Mouse (Mus musculus): ENCODE results near the gene Defb3. TPM values are rescaled to one million over a fixed set of nuclear protein-coding genes. Genes with fewer than 3 reads are reported as not detected.
"Not testable (repeated sequence)": the region's sequence is repeated elsewhere in the genome, so short reads cannot be mapped to it uniquely, and the experiment has no call there.

The Defb3 gene
- total RNA-seq (2014; rRNA removed): not detected in 2 replicates
- not detected in 2 replicates for polyA plus RNA-seq (2015; fragmentation: Nextera tagmentation; extraction: Ambion mirVana)

DNA sequence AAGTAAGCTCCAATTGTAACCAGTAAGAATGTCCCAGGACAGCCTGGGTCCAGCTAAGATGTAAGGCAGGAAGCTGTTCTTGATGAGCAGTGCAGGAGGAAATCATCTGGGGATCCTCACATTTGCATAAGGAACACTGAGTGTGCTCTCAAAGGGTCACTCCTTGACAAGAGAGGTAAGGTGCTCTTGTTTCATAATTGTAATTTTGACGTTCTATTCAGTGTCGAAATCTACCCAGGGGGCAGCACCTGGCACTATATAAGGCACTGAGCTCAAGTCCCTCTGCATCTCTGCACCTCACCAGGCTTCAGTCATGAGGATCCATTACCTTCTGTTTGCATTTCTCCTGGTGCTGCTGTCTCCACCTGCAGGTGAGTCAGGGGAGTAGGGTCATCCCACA lies at the start of gene Defb3:
Gene Defb3 (plus strand): TSS at position 301 of the 400 bp plus-strand sequence.
- not testable (repeated sequence) for H3K36me3 ChIP-seq (ENCODE audit: insufficient read depth, low read length); H3K4me1 ChIP-seq (ENCODE audit: insufficient read depth, low read length); H3K4me3 ChIP-seq (ENCODE audit: low read depth, low read length); H3K9ac ChIP-seq (replicated peaks; ENCODE audit: low read length, poor library complexity, severe bottlenecking); H3K4me2 ChIP-seq (ENCODE audit: low read depth, low read length, poor library complexity, severe bottlenecking); H3K27me3 ChIP-seq (ENCODE audit: insufficient read depth, low read length); ATAC-seq (ENCODE audit: low FRiP score); H3K27ac ChIP-seq (ENCODE audit: low read depth, low read length); H3K9me3 ChIP-seq (ENCODE audit: low read length); DNase-seq (ENCODE audit: low spot score)
- WGBS: 42% methylated on average over 2 of the region's 2 CpGs

DNA sequence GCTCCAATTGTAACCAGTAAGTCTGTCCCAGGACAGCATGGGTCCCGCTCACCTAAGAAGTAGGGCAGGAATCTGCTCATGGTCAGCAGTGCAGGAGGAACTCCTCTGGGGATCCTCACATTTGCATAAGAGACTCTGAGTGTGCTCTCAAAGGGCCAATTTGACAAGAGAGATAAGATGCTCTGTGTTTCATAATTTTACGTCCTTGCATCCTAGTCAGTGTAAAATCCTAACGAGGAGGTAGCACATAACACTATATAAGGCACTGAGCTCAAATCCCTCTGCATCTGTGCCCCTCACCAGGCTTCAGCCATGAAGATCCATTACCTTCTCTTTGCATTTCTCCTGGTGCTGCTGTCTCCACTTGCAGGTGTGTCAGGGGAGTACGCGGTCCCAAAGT lies 45.9 kb upstream of the Defb3 start, which contains the start of gene Defb5:
Gene Defb5 (plus strand): TSS at position 301 of the 400 bp plus-strand sequence.
- H3K27ac ChIP-seq (ENCODE audit: low read depth, low read length): no peak within 1 kb of the TSS
- no peaks in the 10 kb centered on the region for H3K27me3 ChIP-seq (ENCODE audit: insufficient read depth, low read length)
- DNase-seq (ENCODE audit: low spot score) (no peak), ATAC-seq (ENCODE audit: low FRiP score) (no peak)
- no peaks in the 10 kb centered on the region for H3K9me3 ChIP-seq (ENCODE audit: low read length)
- TF ChIP-seq CTCF (IDR thresholded peaks at IDR 0.05): no peak
- no peaks in the 10 kb centered on the region for H3K36me3 ChIP-seq (ENCODE audit: insufficient read depth, low read length)
- no peaks in the 10 kb centered on the region for H3K4me1 ChIP-seq (ENCODE audit: insufficient read depth, low read length)
- 92% methylated on average over 5 of the region's 5 CpGs for WGBS
- no peak within 1 kb of the TSS for H3K4me3 ChIP-seq (ENCODE audit: low read depth, low read length)
- H3K4me2 ChIP-seq (ENCODE audit: low read depth, low read length, poor library complexity, severe bottlenecking): no peak within 1 kb of the TSS
- H3K9ac ChIP-seq (replicated peaks; ENCODE audit: low read length, poor library complexity, severe bottlenecking): no peak within 1 kb of the TSS

DNA sequence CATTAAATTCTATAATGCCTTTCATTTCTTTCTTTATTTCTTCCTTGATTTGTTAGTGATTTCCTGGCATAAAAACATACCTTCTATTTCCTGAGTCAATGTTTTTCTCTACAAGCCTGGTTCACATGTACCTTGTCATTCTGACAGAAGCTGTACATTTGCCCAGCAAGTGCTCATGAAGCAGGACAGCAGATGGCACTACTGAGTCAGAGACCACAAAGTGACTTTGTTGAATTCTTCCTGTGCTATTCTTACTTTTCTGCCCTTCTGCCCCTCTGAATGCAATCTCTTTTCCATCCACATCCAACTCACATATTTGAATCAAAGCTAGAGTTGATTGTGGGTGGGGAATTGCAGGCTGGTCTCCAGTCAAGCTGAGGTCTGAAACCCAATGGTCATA lies 35.0 kb upstream of the Defb3 start:
- no peak for TF ChIP-seq CTCF (IDR thresholded peaks at IDR 0.05)
- DNase-seq (ENCODE audit: low spot score): no peak
- no peaks in the 10 kb centered on the region for H3K4me1 ChIP-seq (ENCODE audit: insufficient read depth, low read length)
- no peaks in the 10 kb centered on the region for H3K27me3 ChIP-seq (ENCODE audit: insufficient read depth, low read length)
- no peak overlapping the region for H3K4me3 ChIP-seq (ENCODE audit: low read depth, low read length)
- peaks cover 4% of the 10 kb centered on the region; the same call in 1 of the 2 replicates for H3K9me3 ChIP-seq (ENCODE audit: low read length)
- no peaks in the 10 kb centered on the region for H3K36me3 ChIP-seq (ENCODE audit: insufficient read depth, low read length)
- H3K9ac ChIP-seq (replicated peaks; ENCODE audit: low read length, poor library complexity, severe bottlenecking): no peak overlapping the region
- ATAC-seq (ENCODE audit: low FRiP score): no peak
- no peak overlapping the region for H3K27ac ChIP-seq (ENCODE audit: low read depth, low read length)
- no peak overlapping the region for H3K4me2 ChIP-seq (ENCODE audit: low read depth, low read length, poor library complexity, severe bottlenecking)

DNA sequence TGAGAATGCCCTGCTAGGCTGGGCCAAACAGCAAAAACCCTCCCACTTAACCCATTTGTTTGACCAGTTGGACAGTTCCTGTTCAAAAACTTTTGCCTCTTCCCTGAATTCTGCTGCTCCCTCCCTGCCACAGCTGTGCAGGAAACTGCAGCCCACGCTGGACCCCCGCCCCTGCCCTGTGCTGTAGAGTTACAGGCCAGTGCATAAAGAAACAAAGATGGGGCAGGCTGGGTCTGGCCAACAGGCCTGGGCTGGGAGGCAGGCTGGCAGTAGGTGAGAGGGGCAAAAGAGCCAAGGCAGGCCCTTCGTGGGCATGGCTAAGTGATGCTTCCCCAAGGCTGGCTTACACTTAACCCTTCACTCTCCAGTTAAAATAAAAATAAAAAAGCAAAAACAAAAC lies 33.5 kb upstream of the Defb3 start:
- DNase-seq (ENCODE audit: low spot score) (no peak), ATAC-seq (ENCODE audit: low FRiP score) (no peak)
- no peak for TF ChIP-seq CTCF (IDR thresholded peaks at IDR 0.05)
- Histone ChIP-seq H3K9me3 (ENCODE audit: low read length) (peaks cover 4% of the 10 kb centered on the region; the same call in 1 of the 2 replicates), H3K4me3 (ENCODE audit: low read depth, low read length) (no peak overlapping the region), H3K9ac (replicated peaks; ENCODE audit: low read length, poor library complexity, severe bottlenecking) (no peak overlapping the region), H3K27ac (ENCODE audit: low read depth, low read length) (no peak overlapping the region), H3K4me1 (ENCODE audit: insufficient read depth, low read length) (no peaks in the 10 kb centered on the region), H3K4me2 (ENCODE audit: low read depth, low read length, poor library complexity, severe bottlenecking) (no peak overlapping the region), H3K36me3 (ENCODE audit: insufficient read depth, low read length) (no peaks in the 10 kb centered on the region), H3K27me3 (ENCODE audit: insufficient read depth, low read length) (no peaks in the 10 kb centered on the region)
- 52% methylated on average over 3 of the region's 3 CpGs for WGBS

DNA sequence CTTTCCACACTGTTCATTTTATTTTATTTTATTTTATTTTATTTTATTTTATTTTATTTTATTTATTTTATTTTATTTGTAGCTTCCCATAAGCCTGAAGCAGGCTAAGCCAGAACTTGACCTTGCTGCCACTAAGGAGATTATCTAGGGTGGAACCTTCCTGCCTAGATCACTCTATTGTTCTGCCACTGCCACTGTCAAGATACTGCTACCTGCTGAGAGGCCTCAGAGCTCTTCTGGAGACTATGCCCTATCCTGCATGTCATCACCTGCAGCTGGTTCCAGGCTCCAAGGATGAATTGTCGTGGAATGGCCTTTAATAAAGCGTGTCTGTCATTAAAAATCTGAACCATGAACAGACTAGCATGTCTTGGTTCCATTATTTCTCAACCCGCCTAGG lies 5.2 kb downstream of the Defb3 start:
- 47% methylated on average over 3 of the region's 3 CpGs for WGBS
- not testable (repeated sequence) for H3K4me3 ChIP-seq (ENCODE audit: low read depth, low read length); H3K9ac ChIP-seq (replicated peaks; ENCODE audit: low read length, poor library complexity, severe bottlenecking); H3K36me3 ChIP-seq (ENCODE audit: insufficient read depth, low read length); H3K4me2 ChIP-seq (ENCODE audit: low read depth, low read length, poor library complexity, severe bottlenecking); H3K27me3 ChIP-seq (ENCODE audit: insufficient read depth, low read length); DNase-seq (ENCODE audit: low spot score); H3K27ac ChIP-seq (ENCODE audit: low read depth, low read length); H3K4me1 ChIP-seq (ENCODE audit: insufficient read depth, low read length); ATAC-seq (ENCODE audit: low FRiP score); H3K9me3 ChIP-seq (ENCODE audit: low read length)

DNA sequence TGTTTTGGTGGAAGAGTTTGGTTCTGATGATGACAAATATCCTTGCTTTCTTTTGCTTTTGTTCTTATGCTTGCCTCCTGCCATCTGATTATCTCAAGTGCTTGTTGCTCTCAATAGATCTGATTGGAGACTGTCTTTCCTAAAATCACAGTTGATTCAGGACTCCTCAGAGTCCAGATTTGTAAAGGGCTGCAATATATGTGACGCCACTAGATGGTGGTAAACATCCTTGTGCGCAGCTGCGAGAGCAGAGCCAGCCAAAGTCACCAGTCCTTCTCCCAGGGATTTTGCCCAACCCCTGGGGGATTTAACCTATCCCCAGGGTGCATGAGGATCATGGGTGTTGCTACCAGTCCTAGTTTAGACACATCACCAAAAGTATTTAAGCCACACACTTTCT lies 38.7 kb downstream of the Defb3 start:
- Histone ChIP-seq H3K4me2 (ENCODE audit: low read depth, low read length, poor library complexity, severe bottlenecking) (no peak overlapping the region), H3K27ac (ENCODE audit: low read depth, low read length) (no peak overlapping the region), H3K9me3 (ENCODE audit: low read length) (0 out of 2 replicates have a peak, but pooled peaks cover 4% of the 10 kb centered on the region), H3K9ac (replicated peaks; ENCODE audit: low read length, poor library complexity, severe bottlenecking) (no peak overlapping the region), H3K27me3 (ENCODE audit: insufficient read depth, low read length) (no peaks in the 10 kb centered on the region), H3K4me1 (ENCODE audit: insufficient read depth, low read length) (no peaks in the 10 kb centered on the region), H3K36me3 (ENCODE audit: insufficient read depth, low read length) (no peaks in the 10 kb centered on the region), H3K4me3 (ENCODE audit: low read depth, low read length) (no peak overlapping the region)
- 2% methylated on average over 3 of the region's 3 CpGs for WGBS
- TF ChIP-seq CTCF (IDR thresholded peaks at IDR 0.05): peak; percentile 60
- DNase-seq (ENCODE audit: low spot score) (peak; percentile 2), ATAC-seq (ENCODE audit: low FRiP score) (no peak)

Other genes with a start within 250 kb of the Defb3 start
- gene Defb39, start 228.6 kb upstream of the Defb3 start, total RNA-seq (2014; rRNA removed): not detected in 2 replicates
- not detected in 2 replicates for gene Defb39, start 228.6 kb upstream of the Defb3 start, polyA plus RNA-seq (2015; fragmentation: Nextera tagmentation; extraction: Ambion mirVana)
- gene Defb12, start 178.5 kb upstream of the Defb3 start, total RNA-seq (2014; rRNA removed): not detected in 2 replicates
- not detected in 2 replicates for gene Defb12, start 178.5 kb upstream of the Defb3 start, polyA plus RNA-seq (2015; fragmentation: Nextera tagmentation; extraction: Ambion mirVana)
- not detected in 2 replicates for gene Defb34, start 169.6 kb upstream of the Defb3 start, total RNA-seq (2014; rRNA removed)
- gene Defb34, start 169.6 kb upstream of the Defb3 start, polyA plus RNA-seq (2015; fragmentation: Nextera tagmentation; extraction: Ambion mirVana): not detected in 2 replicates
- gene Gm45826, start 152.6 kb upstream of the Defb3 start, total RNA-seq (2014; rRNA removed): not detected in 2 replicates
- gene Gm45826, start 152.6 kb upstream of the Defb3 start, polyA plus RNA-seq (2015; fragmentation: Nextera tagmentation; extraction: Ambion mirVana): not detected in 2 replicates
- not detected in 2 replicates for gene Defb14, start 99.0 kb upstream of the Defb3 start, total RNA-seq (2014; rRNA removed)
- not detected in 2 replicates for gene Defb14, start 99.0 kb upstream of the Defb3 start, polyA plus RNA-seq (2015; fragmentation: Nextera tagmentation; extraction: Ambion mirVana)
- not detected in 2 replicates for gene Defb4, start 94.7 kb upstream of the Defb3 start, total RNA-seq (2014; rRNA removed)
- not detected in 2 replicates for gene Defb4, start 94.7 kb upstream of the Defb3 start, polyA plus RNA-seq (2015; fragmentation: Nextera tagmentation; extraction: Ambion mirVana)
- gene Defb6, start 67.9 kb upstream of the Defb3 start, total RNA-seq (2014; rRNA removed): not detected in 2 replicates
- gene Defb6, start 67.9 kb upstream of the Defb3 start, polyA plus RNA-seq (2015; fragmentation: Nextera tagmentation; extraction: Ambion mirVana): not detected in 2 replicates
- gene Defb46, start 53.4 kb upstream of the Defb3 start, total RNA-seq (2014; rRNA removed): not detected in 2 replicates
- gene Defb46, start 53.4 kb upstream of the Defb3 start, polyA plus RNA-seq (2015; fragmentation: Nextera tagmentation; extraction: Ambion mirVana): not detected in 2 replicates
- gene Defb5, start 45.8 kb upstream of the Defb3 start, total RNA-seq (2014; rRNA removed): not detected in 2 replicates
- not detected in 2 replicates for gene Defb5, start 45.8 kb upstream of the Defb3 start, polyA plus RNA-seq (2015; fragmentation: Nextera tagmentation; extraction: Ambion mirVana)
- not detected in 2 replicates for gene Defb8, start 154.2 kb downstream of the Defb3 start, total RNA-seq (2014; rRNA removed)
- gene Defb8, start 154.2 kb downstream of the Defb3 start, polyA plus RNA-seq (2015; fragmentation: Nextera tagmentation; extraction: Ambion mirVana): not detected in 2 replicates
- gene Defb7, start 201.7 kb downstream of the Defb3 start, total RNA-seq (2014; rRNA removed): not detected in 2 replicates
- not detected in 2 replicates for gene Defb7, start 201.7 kb downstream of the Defb3 start, polyA plus RNA-seq (2015; fragmentation: Nextera tagmentation; extraction: Ambion mirVana)

Data from midbrain, postnatal 0 days (tissue).